Mouse (Mus musculus): ENCODE data around the gene Lrrc71.

The Lrrc71 gene

DNA sequence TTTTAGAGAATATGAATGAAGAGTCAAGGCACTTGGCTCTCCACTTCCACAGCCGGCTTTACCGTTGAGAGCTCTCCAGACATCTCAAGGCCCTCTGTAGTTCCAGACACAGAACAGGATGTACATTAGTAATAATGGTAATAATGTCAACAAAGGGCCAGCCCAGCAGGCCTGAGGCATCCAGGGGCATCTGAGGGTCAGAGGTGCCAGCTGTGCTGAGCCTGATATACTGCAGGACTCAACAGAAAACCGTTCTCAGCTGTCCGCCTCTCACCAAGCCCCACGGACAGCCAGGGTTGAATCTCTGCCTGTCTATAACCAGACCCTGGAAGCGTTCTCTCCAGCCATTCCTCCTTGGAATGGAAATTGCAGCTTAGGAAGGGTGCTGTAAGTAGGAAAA lies 23.9 kb downstream of the Lrrc71 start:
- DNase-seq (ENCODE audit: low read depth, low spot score): no peak

DNA sequence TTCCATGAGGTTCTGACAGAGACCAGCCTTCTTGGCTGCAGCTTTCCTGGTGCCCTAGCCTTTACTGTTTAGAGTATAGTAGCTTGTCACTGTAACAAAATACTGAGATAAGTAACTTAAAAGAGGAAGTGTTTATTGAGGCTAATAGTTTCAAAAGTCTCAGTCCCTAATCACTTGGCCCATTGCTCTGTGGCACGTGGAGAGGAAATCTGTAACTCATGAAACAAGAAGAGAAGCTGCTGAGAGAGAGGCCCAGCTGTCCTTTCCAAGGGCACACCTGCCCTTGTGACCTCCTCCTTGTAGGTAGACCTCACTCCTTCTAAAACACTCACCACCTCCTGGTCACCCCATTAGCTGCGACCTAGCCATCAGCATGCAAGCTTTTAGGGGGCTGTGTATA lies 29.9 kb downstream of the Lrrc71 start:
- DNase-seq (ENCODE audit: low read depth, low spot score): no peak
